Mouse (Mus musculus): ENCODE data around the gene Hnrnpdl. TPM values are rescaled to one million over a fixed set of nuclear protein-coding genes. Genes with fewer than 3 reads are reported as not detected.

Gene Hnrnpdl
- polyA plus RNA-seq, 1 experiment from 2014 or later: 136 TPM

DNA sequence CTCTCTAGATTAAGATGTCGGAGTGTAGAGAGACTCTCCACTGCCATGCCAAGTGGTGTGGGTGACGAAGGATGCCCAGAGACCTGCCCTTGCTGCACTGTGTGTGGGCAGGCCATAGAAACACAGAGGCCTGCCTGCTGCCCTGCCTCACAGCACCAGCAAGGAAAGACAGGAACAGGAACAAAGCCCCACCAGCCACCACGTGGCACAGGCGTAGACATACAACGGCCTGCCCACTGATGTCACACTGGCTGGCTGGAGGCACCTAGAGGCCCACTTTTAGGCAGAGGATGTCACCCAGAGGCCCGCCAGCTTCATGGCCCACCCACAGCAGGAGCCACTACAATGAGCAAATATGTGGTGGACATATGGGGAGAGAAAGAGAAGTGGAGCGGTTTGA, 39.4 kb downstream of the Hnrnpdl start:
- H3K36me3 ChIP-seq: no peaks in the 10 kb centered on the region
- H3K27me3 ChIP-seq (replicated peaks): no peaks in the 10 kb centered on the region
- no peaks in the 10 kb centered on the region for H3K9me3 ChIP-seq
- no peak overlapping the region for H3K9ac ChIP-seq
- no peaks in the 10 kb centered on the region for H3K4me1 ChIP-seq
- H3K4me2 ChIP-seq: no peak overlapping the region
- peak; percentile 47; the same call in 1 of the 2 replicates for ATAC-seq (ENCODE audit: insufficient read depth, low FRiP score, low read depth)
- H3K4me3 ChIP-seq (replicated peaks): no peak overlapping the region
- H3K27ac ChIP-seq: no peak overlapping the region
- 78% methylated on average over 7 of the region's 7 CpGs for WGBS

DNA sequence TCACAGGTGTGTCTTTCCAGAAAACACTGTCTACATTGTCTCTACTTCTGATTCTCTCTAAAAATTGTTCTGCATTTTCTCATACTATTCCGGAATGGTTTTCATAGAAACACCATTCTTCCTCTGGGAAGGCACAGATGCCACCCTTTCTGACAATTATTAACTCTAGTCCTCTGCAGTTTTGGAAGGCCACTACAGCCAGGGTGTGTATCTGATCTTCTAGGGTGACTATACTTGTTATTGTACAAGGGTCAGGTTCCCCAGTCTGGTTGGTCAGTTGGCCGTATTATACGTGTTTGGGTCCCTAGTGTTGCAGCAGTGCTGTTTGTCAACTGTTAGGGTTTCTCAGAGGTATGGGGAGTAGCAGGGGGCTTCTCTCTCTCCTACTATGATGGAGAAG, 44.8 kb downstream of the Hnrnpdl start:
- no peaks in the 10 kb centered on the region for H3K36me3 ChIP-seq
- no peaks in the 10 kb centered on the region for H3K9me3 ChIP-seq
- no peaks in the 10 kb centered on the region for H3K27me3 ChIP-seq (replicated peaks)
- no peak overlapping the region for H3K4me2 ChIP-seq
- H3K4me3 ChIP-seq (replicated peaks): no peak overlapping the region
- H3K4me1 ChIP-seq: no peaks in the 10 kb centered on the region
- no peak overlapping the region for H3K9ac ChIP-seq
- 80% methylated on average over 3 of the region's 3 CpGs for WGBS
- ATAC-seq (ENCODE audit: insufficient read depth, low FRiP score, low read depth): no peak
- no peak overlapping the region for H3K27ac ChIP-seq

DNA sequence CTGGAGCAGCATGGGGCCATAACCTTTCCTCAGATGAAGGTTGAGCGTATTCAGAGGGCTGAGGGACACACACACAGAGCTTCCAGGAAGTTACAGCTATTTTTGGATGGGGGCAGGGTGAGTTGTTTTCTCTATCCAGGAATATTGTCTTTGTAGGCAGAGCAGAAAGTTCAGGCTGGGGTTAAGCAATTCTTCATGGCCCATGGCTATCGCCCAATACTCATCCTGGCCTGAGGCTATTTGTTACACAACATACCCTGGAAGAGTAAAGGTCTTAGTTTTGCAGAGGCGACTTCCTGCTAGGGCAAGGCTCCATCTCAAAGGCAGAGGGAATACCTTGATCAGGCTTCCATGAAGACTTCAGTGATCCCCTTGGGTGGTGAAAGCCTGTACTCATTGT, 45.3 kb downstream of the Hnrnpdl start:
- H3K4me1 ChIP-seq: no peaks in the 10 kb centered on the region
- no peak overlapping the region for H3K4me2 ChIP-seq
- ATAC-seq (ENCODE audit: insufficient read depth, low FRiP score, low read depth): no peak
- H3K27ac ChIP-seq: no peak overlapping the region
- no peak overlapping the region for H3K9ac ChIP-seq
- WGBS: 78% methylated on average over 3 of the region's 3 CpGs
- no peaks in the 10 kb centered on the region for H3K9me3 ChIP-seq
- no peaks in the 10 kb centered on the region for H3K36me3 ChIP-seq
- no peaks in the 10 kb centered on the region for H3K27me3 ChIP-seq (replicated peaks)
- H3K4me3 ChIP-seq (replicated peaks): no peak overlapping the region

Other genes with a start within 250 kb of the Hnrnpdl start
- 0.32 and 0.44 TPM in 2 replicates for gene Vamp9, start 133.4 kb downstream of the Hnrnpdl start, polyA plus RNA-seq (2015; fragmentation: Nextera tagmentation; extraction: Ambion mirVana)
- gene Hnrnpd, start 60.7 kb downstream of the Hnrnpdl start, polyA plus RNA-seq (2015; fragmentation: Nextera tagmentation; extraction: Ambion mirVana): 178 and 194 TPM in 2 replicates
- gene 4930524J08Rik, start 60.6 kb downstream of the Hnrnpdl start, polyA plus RNA-seq (2015; fragmentation: Nextera tagmentation; extraction: Ambion mirVana): 1.7 and 1.8 TPM in 2 replicates
- gene Enoph1, start 321 bp upstream of the Hnrnpdl start, polyA plus RNA-seq (2015; fragmentation: Nextera tagmentation; extraction: Ambion mirVana): 41.2 and 46.2 TPM in 2 replicates
- gene Tmem150c, start 120.1 kb upstream of the Hnrnpdl start, polyA plus RNA-seq (2015; fragmentation: Nextera tagmentation; extraction: Ambion mirVana): 4.0 and 4.7 TPM in 2 replicates